Mouse (Mus musculus): ENCODE data around the gene Dnah14. TPM values are rescaled to one million over a fixed set of nuclear protein-coding genes. Genes with fewer than 3 reads are reported as not detected.
A peak's percentile ranks its signal among the peaks of the same experiment; 100 is the strongest.

Dnah14 gene
- total and polyA plus RNA-seq, 2 experiments from 2014 or later: 0.10 to 0.68 TPM

- H3K36me3 ChIP-seq (ENCODE audit: insufficient read depth): no peaks in the 10 kb centered on the region
- H3K4me1 ChIP-seq (ENCODE audit: insufficient read depth): no peaks in the 10 kb centered on the region
- no peak overlapping the region for H3K27ac ChIP-seq (ENCODE audit: low read depth, low read length)
- H3K27me3 ChIP-seq (ENCODE audit: insufficient read depth, low read length): no peaks in the 10 kb centered on the region
- TF ChIP-seq CTCF (IDR thresholded peaks at IDR 0.05; ENCODE audit: low read depth): peak; percentile 99
- ATAC-seq (peak; percentile 92), DNase-seq (peak; percentile 87)
- H3K4me2 ChIP-seq (ENCODE audit: low read depth): peak overlapping the region; percentile 37
- H3K9ac ChIP-seq: no peak overlapping the region
- no peak overlapping the region for H3K4me3 ChIP-seq (ENCODE audit: low read depth, low read length)
- 25% methylated on average over 23 of the region's 23 CpGs for WGBS
- H3K9me3 ChIP-seq (ENCODE audit: low read length): no peaks in the 10 kb centered on the region
These were observed 31.2 kb upstream of the Dnah14 start for GRCm38 (mm10) chr1:181545044-181545772.

DNA sequence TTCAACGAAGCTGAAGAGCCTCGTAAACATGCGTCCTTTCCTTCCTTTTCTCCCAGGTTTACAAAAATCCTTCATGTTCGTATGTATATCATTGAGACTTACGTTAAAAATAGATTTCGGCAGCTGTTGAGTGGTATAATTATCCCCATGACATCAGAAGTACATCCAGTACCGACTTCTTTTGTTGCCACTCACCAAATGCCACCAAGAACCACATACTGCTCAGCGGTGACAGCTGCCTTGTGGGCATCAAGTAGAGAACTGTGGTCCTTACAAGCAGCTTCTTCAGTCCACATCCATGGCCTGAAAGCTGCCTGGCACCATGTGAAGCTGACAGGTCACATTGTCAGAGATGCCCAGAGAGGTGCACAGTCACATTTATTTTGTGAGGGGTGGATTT is 26.4 kb upstream of the Dnah14 start:
- 88% methylated on average over 8 of the region's 8 CpGs for WGBS
- no peaks in the 10 kb centered on the region for H3K9me3 ChIP-seq (ENCODE audit: low read length)
- ATAC-seq: no peak

DNA sequence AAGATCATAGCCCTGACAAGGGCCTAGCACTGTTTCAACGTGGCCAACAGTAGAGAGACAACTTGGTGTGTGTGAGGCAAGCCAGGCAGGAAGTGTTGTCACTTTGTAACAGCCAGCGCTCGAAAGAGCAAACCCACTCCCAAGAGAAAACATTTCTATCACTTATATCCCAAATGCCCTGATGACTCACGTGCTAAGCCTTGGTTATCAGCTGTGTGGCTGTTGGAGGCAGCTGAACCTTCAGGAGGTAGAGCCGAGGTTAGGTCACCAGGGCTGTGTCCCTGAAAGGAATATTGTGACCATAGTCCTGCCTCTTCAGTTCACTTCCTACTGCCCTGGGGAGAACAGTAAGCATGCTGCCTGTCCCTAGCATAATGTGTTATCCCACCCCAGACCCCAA is 25.5 kb upstream of the Dnah14 start:
- no peak overlapping the region for H3K4me3 ChIP-seq (ENCODE audit: low read depth, low read length)
- H3K9me3 ChIP-seq (ENCODE audit: low read length): no peaks in the 10 kb centered on the region
- ATAC-seq (no peak), DNase-seq (no peak)
- no peaks in the 10 kb centered on the region for H3K36me3 ChIP-seq (ENCODE audit: insufficient read depth)
- no peak overlapping the region for H3K27ac ChIP-seq (ENCODE audit: low read depth, low read length)
- H3K4me2 ChIP-seq (ENCODE audit: low read depth): no peak overlapping the region
- H3K9ac ChIP-seq: no peak overlapping the region
- H3K4me1 ChIP-seq (ENCODE audit: insufficient read depth): no peaks in the 10 kb centered on the region
- WGBS: 73% methylated on average over 5 of the region's 5 CpGs
- no peaks in the 10 kb centered on the region for H3K27me3 ChIP-seq (ENCODE audit: insufficient read depth, low read length)
- TF ChIP-seq CTCF (IDR thresholded peaks at IDR 0.05; ENCODE audit: low read depth): no peak

More for the DNA sequence above, 26.4 kb upstream of the Dnah14 start:
- no peak overlapping the region for H3K4me3 ChIP-seq (ENCODE audit: low read depth, low read length)
- no peak for TF ChIP-seq CTCF (IDR thresholded peaks at IDR 0.05; ENCODE audit: low read depth)
- no peak overlapping the region for H3K9ac ChIP-seq
- no peaks in the 10 kb centered on the region for H3K36me3 ChIP-seq (ENCODE audit: insufficient read depth)
- H3K4me1 ChIP-seq (ENCODE audit: insufficient read depth): no peaks in the 10 kb centered on the region
- no peak overlapping the region for H3K4me2 ChIP-seq (ENCODE audit: low read depth)
- no peak overlapping the region for H3K27ac ChIP-seq (ENCODE audit: low read depth, low read length)
- H3K27me3 ChIP-seq (ENCODE audit: insufficient read depth, low read length): no peaks in the 10 kb centered on the region
- DNase-seq: no peak

- DNase-seq (peak; percentile 54), ATAC-seq (peak; percentile 80)
- TF ChIP-seq CTCF (IDR thresholded peaks at IDR 0.05; ENCODE audit: low read depth): no peak
- Histone ChIP-seq H3K9ac (no peak overlapping the region), H3K9me3 (ENCODE audit: low read length) (no peaks in the 10 kb centered on the region), H3K27ac (ENCODE audit: low read depth, low read length) (no peak overlapping the region), H3K4me3 (ENCODE audit: low read depth, low read length) (no peak overlapping the region), H3K4me1 (ENCODE audit: insufficient read depth) (no peaks in the 10 kb centered on the region), H3K27me3 (ENCODE audit: insufficient read depth, low read length) (no peaks in the 10 kb centered on the region), H3K4me2 (ENCODE audit: low read depth) (no peak overlapping the region), H3K36me3 (ENCODE audit: insufficient read depth) (no peaks in the 10 kb centered on the region)
- 41% methylated on average over 10 of the region's 10 CpGs for WGBS
These were observed 23.6 kb upstream of the Dnah14 start for GRCm38 (mm10) chr1:181552533-181553410.

DNA sequence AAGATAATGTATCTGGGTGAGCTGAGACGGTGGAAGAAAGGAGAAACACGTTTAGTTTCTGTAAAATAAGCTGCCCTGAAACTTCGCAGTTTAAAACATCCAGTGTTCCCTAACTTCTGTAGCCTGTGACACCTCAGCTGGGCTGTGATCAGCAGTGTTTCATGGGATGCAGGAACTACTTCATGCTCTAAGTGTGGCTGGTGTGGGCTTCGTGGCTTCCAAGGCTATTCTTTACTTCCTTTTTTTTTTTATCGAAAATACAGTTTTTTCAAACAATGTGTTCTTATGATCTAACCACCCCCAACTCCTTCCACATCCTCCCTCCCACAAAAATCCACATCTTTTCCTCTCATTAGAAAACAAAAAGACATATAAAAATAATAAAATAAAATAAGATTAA is 20.9 kb upstream of the Dnah14 start:
- Histone ChIP-seq H3K9ac (no peak overlapping the region), H3K9me3 (ENCODE audit: low read length) (no peaks in the 10 kb centered on the region), H3K27me3 (ENCODE audit: insufficient read depth, low read length) (no peaks in the 10 kb centered on the region), H3K4me1 (ENCODE audit: insufficient read depth) (0 out of 2 replicates have a peak, but pooled peaks cover 2% of the 10 kb centered on the region), H3K4me3 (ENCODE audit: low read depth, low read length) (no peak overlapping the region), H3K4me2 (ENCODE audit: low read depth) (no peak overlapping the region), H3K36me3 (ENCODE audit: insufficient read depth) (no peaks in the 10 kb centered on the region), H3K27ac (ENCODE audit: low read depth, low read length) (no peak overlapping the region)
- TF ChIP-seq CTCF (IDR thresholded peaks at IDR 0.05; ENCODE audit: low read depth): no peak
- DNase-seq (no peak), ATAC-seq (no peak)
- 81% methylated on average over 5 of the region's 5 CpGs for WGBS

DNA sequence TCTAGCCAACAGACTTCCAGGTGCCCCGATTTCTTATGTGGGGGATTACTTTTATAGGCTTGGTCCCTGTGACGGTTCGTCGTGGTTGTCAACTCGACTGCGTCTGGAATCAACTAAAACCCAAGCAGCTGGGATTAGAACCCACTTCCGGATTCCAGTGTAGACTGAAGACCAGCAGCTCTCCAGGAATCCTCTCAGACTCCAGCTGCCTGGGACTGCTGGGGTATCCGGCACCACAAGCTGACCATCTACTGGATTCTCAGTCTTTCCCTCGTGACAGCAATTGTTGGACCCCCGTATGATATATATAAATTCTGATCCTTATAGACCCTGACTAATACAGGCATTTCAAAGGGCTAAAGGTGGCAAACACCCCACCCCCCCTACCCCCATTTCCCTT is 16.7 kb upstream of the Dnah14 start:
- Histone ChIP-seq H3K4me3 (ENCODE audit: low read depth, low read length) (no peak overlapping the region), H3K4me2 (ENCODE audit: low read depth) (no peak overlapping the region), H3K27ac (ENCODE audit: low read depth, low read length) (no peak overlapping the region), H3K4me1 (ENCODE audit: insufficient read depth) (0 out of 2 replicates have a peak, but pooled peaks cover 3% of the 10 kb centered on the region), H3K9me3 (ENCODE audit: low read length) (no peaks in the 10 kb centered on the region), H3K36me3 (ENCODE audit: insufficient read depth) (no peaks in the 10 kb centered on the region), H3K9ac (no peak overlapping the region), H3K27me3 (ENCODE audit: insufficient read depth, low read length) (no peaks in the 10 kb centered on the region)
- ATAC-seq (no peak), DNase-seq (no peak)
- no peak for TF ChIP-seq CTCF (IDR thresholded peaks at IDR 0.05; ENCODE audit: low read depth)
- 84% methylated on average over 10 of the region's 10 CpGs for WGBS

DNA sequence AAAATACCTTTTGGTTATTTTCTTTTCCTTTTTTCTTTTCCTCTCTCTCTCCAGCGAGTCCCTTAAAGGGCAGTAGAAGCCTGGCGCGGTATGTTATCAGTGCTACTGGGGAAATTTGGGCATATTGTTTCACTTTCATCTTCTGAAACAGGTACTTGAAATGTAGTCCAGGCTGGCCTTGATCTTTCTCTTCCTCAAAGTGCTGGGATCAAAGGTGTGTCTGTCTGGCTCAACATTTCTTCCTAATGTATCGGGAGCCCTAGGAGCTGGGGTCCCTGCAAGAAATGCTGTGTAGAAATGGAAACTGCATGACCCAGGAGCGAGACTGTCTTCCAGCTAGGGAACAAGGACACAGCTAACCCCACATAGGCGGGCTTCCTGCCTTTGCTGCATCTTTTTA is 16.0 kb upstream of the Dnah14 start:
- Histone ChIP-seq H3K4me3 (ENCODE audit: low read depth, low read length) (no peak overlapping the region), H3K27ac (ENCODE audit: low read depth, low read length) (no peak overlapping the region), H3K9me3 (ENCODE audit: low read length) (no peaks in the 10 kb centered on the region), H3K4me2 (ENCODE audit: low read depth) (no peak overlapping the region), H3K27me3 (ENCODE audit: insufficient read depth, low read length) (no peaks in the 10 kb centered on the region), H3K9ac (no peak overlapping the region), H3K36me3 (ENCODE audit: insufficient read depth) (no peaks in the 10 kb centered on the region), H3K4me1 (ENCODE audit: insufficient read depth) (0 out of 2 replicates have a peak, but pooled peaks cover 3% of the 10 kb centered on the region)
- ATAC-seq (no peak), DNase-seq (no peak)
- no peak for TF ChIP-seq CTCF (IDR thresholded peaks at IDR 0.05; ENCODE audit: low read depth)
- 91% methylated on average over 6 of the region's 6 CpGs for WGBS

Measured in forebrain, postnatal 0 days (tissue).